In the genomic region with DNA sequence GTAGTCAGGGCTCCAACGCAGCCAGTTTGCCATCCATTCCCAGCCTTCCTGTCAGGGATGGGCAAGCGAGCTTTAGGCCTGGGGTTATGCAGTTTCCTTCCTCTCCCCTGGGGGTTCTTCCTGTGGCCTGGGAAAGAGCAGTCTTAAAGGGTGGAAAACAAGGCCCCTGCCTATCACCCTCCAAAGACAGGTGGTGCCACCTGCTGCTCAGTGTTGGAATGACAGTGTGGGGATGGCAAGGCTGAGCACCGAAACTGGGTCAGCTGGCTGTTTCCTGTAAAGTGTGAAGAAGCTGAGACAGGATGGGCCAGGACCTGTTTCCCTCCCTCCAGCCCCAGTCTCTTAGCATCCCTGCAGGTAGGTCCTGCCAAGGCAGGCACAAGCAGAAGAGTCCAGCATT, we compare ENCODE assay signal across 8 mouse cellular contexts. TPM values are rescaled to one million over a fixed set of nuclear protein-coding genes. Genes with fewer than 3 reads are reported as not detected.
DNase-seq lines count a peak whose midpoint lies in the region; ATAC-seq and TF ChIP-seq lines count a peak whose summit lies in the region.

No protein-coding gene starts in this region.

- ATAC-seq in hindbrain, postnatal 0 days: peak; percentile 77

- DNase-seq in R1 (ENCODE audit: low read depth, low spot score): peak; percentile 88
- DNase-seq in cerebellum, postnatal 10 days: peak; percentile 90 to 93
- DNase-seq in frontal cortex, postnatal 36 days (ENCODE audit: low spot score in 2 of 2): peak; percentile 84 to 88
- peak; percentile 85 for DNase-seq in hindbrain, postnatal 0 days (ENCODE audit: low spot score)
- peak; percentile 85 to 93 for DNase-seq in left cerebral cortex, adult 18-20 months (ENCODE audit: low spot score in 2 of 2)
- peak; percentile 84 to 93 for DNase-seq in right cerebral cortex, adult 2 months (ENCODE audit: low spot score in 2 of 2)
- peak; percentile 68 for DNase-seq in urinary bladder, postnatal 10 days (ENCODE audit: low spot score)

- no peak overlapping the region for H3K27ac ChIP-seq in hindbrain, postnatal 0 days

- H3K4me2 ChIP-seq in hindbrain, postnatal 0 days (ENCODE audit: low read depth, low read length): no peak overlapping the region

- H3K27me3 ChIP-seq in hindbrain, postnatal 0 days (ENCODE audit: insufficient read depth, low read length): no peaks in the 10 kb centered on the region
- H3K27me3 ChIP-seq in megakaryocyte, embryonic 14.5 days (replicated peaks): no peaks in the 10 kb centered on the region

- no peaks in the 10 kb centered on the region for H3K9me3 ChIP-seq in hindbrain, postnatal 0 days (ENCODE audit: low read length)
- no peaks in the 10 kb centered on the region for H3K9me3 ChIP-seq in megakaryocyte, embryonic 14.5 days

- WGBS in hindbrain, postnatal 0 days: 19% methylated on average over 3 of the region's 3 CpGs

- peaks cover 88% of the 10 kb centered on the region for H3K36me3 ChIP-seq in hindbrain, postnatal 0 days (ENCODE audit: insufficient read depth, low read length)
- H3K36me3 ChIP-seq in megakaryocyte, embryonic 14.5 days (replicated peaks; ENCODE audit: low read length): peaks cover 100% of the 10 kb centered on the region

- no peak overlapping the region; the same call in 1 of the 2 replicates for H3K9ac ChIP-seq in hindbrain, postnatal 0 days (replicated peaks; ENCODE audit: low read length)

- no peak overlapping the region for H3K4me3 ChIP-seq in hindbrain, postnatal 0 days (ENCODE audit: low read length)
- H3K4me3 ChIP-seq in megakaryocyte, embryonic 14.5 days (replicated peaks): peak overlapping the region; percentile 38

- no peaks in the 10 kb centered on the region for H3K4me1 ChIP-seq in hindbrain, postnatal 0 days (ENCODE audit: insufficient read depth, low read length)
- peaks cover 75% of the 10 kb centered on the region for H3K4me1 ChIP-seq in megakaryocyte, embryonic 14.5 days

- peak; percentile 98 for TF ChIP-seq CTCF in hindbrain, postnatal 0 days (IDR thresholded peaks at IDR 0.05; ENCODE audit: low read depth)

RNA-seq across cellular contexts. Expression of a gene that starts 39.8 kb away (rescaled TPM):
- total RNA-seq in hindbrain, postnatal 0 days (2014; rRNA removed): 9.2 and 11.9 TPM in 2 replicates
- polyA plus RNA-seq in hindbrain, postnatal 0 days (2015; fragmentation: Nextera tagmentation; extraction: Ambion mirVana): 10.2 and 10.8 TPM in 2 replicates
- total RNA-seq in left cerebral cortex, adult 18-20 months (2021): 10 to 100 TPM; 14.5 to 18.4 TPM
- polyA plus RNA-seq in megakaryocyte, embryonic 14.5 days (2012; ENCODE audit: insufficient read depth, low replicate concordance): 1.4 TPM in 1 of 2 replicates, not detected in the other

RNA-seq across cellular contexts. Expression of a gene that starts 39.8 kb away (rescaled TPM):
- total RNA-seq in hindbrain, postnatal 0 days (2014; rRNA removed): 48.2 and 51.2 TPM in 2 replicates
- 23.3 and 25.1 TPM in 2 replicates for polyA plus RNA-seq in hindbrain, postnatal 0 days (2015; fragmentation: Nextera tagmentation; extraction: Ambion mirVana)
- total RNA-seq in left cerebral cortex, adult 18-20 months (2021): 10 to 100 TPM; 46.4 to 48.6 TPM
- 21.2 and 22.5 TPM in 2 replicates for polyA plus RNA-seq in megakaryocyte, embryonic 14.5 days (2012; ENCODE audit: insufficient read depth, low replicate concordance)
